Mouse (Mus musculus): ENCODE measurements around the gene Naip6.
"Not testable (repeated sequence)": the region's sequence is repeated elsewhere in the genome, so short reads cannot be mapped to it uniquely, and the experiment has no call there.

- TF ChIP-seq POLR2A (IDR thresholded peaks at IDR 0.05; ENCODE audit: low read depth, low read length), result peak; percentile 35; the same call in 1 of the 2 replicates
- not testable (repeated sequence) for TF ChIP-seq CTCF (IDR thresholded peaks at IDR 0.05; ENCODE audit: extremely low read depth, insufficient read length, insufficient replicate concordance, low read depth, low read length)
Observed at GRCm38 (mm10) chr13:100317256-100317893, at the start of gene Naip6.

All from small intestine, adult 2 months (tissue).